Mouse (Mus musculus): ENCODE measurements around the gene Slc41a3.

The Slc41a3 gene

GRCm38 (mm10) chr6:90688003-90688402 is 83.5 kb downstream of the Slc41a3 start:
- no peak for DNase-seq

GRCm38 (mm10) chr6:90688742-90689141 is 84.2 kb downstream of the Slc41a3 start:
- DNase-seq: no peak

GRCm38 (mm10) chr6:90689500-90689899 is 85.0 kb downstream of the Slc41a3 start:
- no peak for DNase-seq

GRCm38 (mm10) chr6:90691935-90692334 is 87.4 kb downstream of the Slc41a3 start:
- no peak for DNase-seq

- peak; percentile 54 for DNase-seq
These were observed 87.9 kb downstream of the Slc41a3 start for GRCm38 (mm10) chr6:90692404-90692803.

GRCm38 (mm10) chr6:90695754-90696153 is 91.2 kb downstream of the Slc41a3 start:
- DNase-seq: no peak

Data from cerebellum, adult 11 months (tissue).